Mouse (Mus musculus): Measurements from ENCODE around the gene Fgf11.

Gene Fgf11

GRCm38 (mm10) chr11:69801379-69801977 is at the start of gene Fgf11:
Gene Fgf11 (minus strand): TSS chr11:69801857.
- DNase-seq (ENCODE audit: low spot score), result no peak

GRCm38 (mm10) chr11:69850754-69851153 is 49.1 kb upstream of the Fgf11 start:
- DNase-seq (ENCODE audit: low spot score), result no peak

GRCm38 (mm10) chr11:69849884-69850283 is 48.2 kb upstream of the Fgf11 start:
- no peak for DNase-seq (ENCODE audit: low spot score)

- DNase-seq (ENCODE audit: low spot score), result no peak
Observed at GRCm38 (mm10) chr11:69849128-69849527, 47.5 kb upstream of the Fgf11 start.

GRCm38 (mm10) chr11:69848021-69848420 is 46.4 kb upstream of the Fgf11 start:
- no peak for DNase-seq (ENCODE audit: low spot score)

GRCm38 (mm10) chr11:69846738-69847688 is 45.4 kb upstream of the Fgf11 start:
- DNase-seq (ENCODE audit: low spot score), result peak; percentile 39

- DNase-seq (ENCODE audit: low spot score), result peak; percentile 90
Observed at GRCm38 (mm10) chr11:69846198-69846680, 44.6 kb upstream of the Fgf11 start, which contains the start of gene Plscr3. Gene Plscr3 (plus strand): TSS chr11:69846376.

GRCm38 (mm10) chr11:69838714-69839104 is 37.1 kb upstream of the Fgf11 start:
- no peak for DNase-seq (ENCODE audit: low spot score)

- DNase-seq (ENCODE audit: low spot score), result peak; percentile 90
Observed at GRCm38 (mm10) chr11:69837952-69838713, 36.5 kb upstream of the Fgf11 start, which contains the start of gene Tmem256. Gene Tmem256 (plus strand): TSS chr11:69838514.

GRCm38 (mm10) chr11:69837604-69837951 is 35.9 kb upstream of the Fgf11 start, which contains the start of gene Nlgn2:
Gene Nlgn2 (minus strand): TSS chr11:69837784.
- DNase-seq (ENCODE audit: low spot score), result no peak

GRCm38 (mm10) chr11:69836703-69837576 is 35.3 kb upstream of the Fgf11 start:
- DNase-seq (ENCODE audit: low spot score), result no peak

- no peak for DNase-seq (ENCODE audit: low spot score)
Observed at GRCm38 (mm10) chr11:69835966-69836335, 34.3 kb upstream of the Fgf11 start.

- DNase-seq (ENCODE audit: low spot score), result no peak
Observed at GRCm38 (mm10) chr11:69835326-69835965, 33.8 kb upstream of the Fgf11 start.

- peak; percentile 46 for DNase-seq (ENCODE audit: low spot score)
Observed at GRCm38 (mm10) chr11:69834001-69834549, 32.4 kb upstream of the Fgf11 start.

GRCm38 (mm10) chr11:69833554-69833953 is 31.9 kb upstream of the Fgf11 start:
- DNase-seq (ENCODE audit: low spot score), result no peak

- DNase-seq (ENCODE audit: low spot score), result no peak
Observed at GRCm38 (mm10) chr11:69828832-69829231, 27.2 kb upstream of the Fgf11 start.

GRCm38 (mm10) chr11:69823456-69823855 is 21.8 kb upstream of the Fgf11 start:
- DNase-seq (ENCODE audit: low spot score), result no peak

GRCm38 (mm10) chr11:69822080-69822479 is 20.4 kb upstream of the Fgf11 start, which contains the start of gene Spem1:
Gene Spem1 (minus strand): TSS chr11:69822180.
- DNase-seq (ENCODE audit: low spot score), result no peak

GRCm38 (mm10) chr11:69818871-69819270 is 17.2 kb upstream of the Fgf11 start:
- DNase-seq (ENCODE audit: low spot score), result no peak

GRCm38 (mm10) chr11:69818365-69818764 is 16.7 kb upstream of the Fgf11 start, which contains the start of gene Spem2:
Gene Spem2 (minus strand): TSS chr11:69818465.
- DNase-seq (ENCODE audit: low spot score), result no peak
